Mouse (Mus musculus): ENCODE measurements around the gene Dennd1b. TPM values are rescaled to one million over a fixed set of nuclear protein-coding genes. Genes with fewer than 3 reads are reported as not detected.

Dennd1b gene
- polyA plus RNA-seq, 1 experiment from 2014 or later, result 13.1 TPM

DNA sequence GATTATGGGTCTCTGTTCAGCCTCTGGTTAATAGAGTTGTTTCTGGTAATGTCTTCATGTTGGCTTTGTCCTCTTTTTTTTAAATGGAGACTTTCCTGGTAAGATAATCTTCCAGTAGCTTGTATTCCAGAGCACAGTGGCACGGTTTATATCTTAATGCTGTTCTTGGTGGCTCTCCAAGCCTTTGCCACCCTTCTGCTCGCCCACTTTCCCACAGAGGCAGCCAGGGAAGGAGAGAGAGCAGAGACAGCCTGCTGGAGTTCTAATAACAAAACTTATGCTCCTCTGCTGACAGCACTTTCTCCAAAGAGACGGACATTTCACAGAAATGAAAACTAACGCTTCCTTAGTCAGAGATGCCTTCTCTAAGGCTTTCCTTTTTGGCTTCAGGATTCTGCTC is 6.8 kb downstream of the Dennd1b start:
- H3K27me3 ChIP-seq (ENCODE audit: control insufficient read depth, insufficient read depth, low read length), result no peaks in the 10 kb centered on the region
- WGBS, result 84% methylated on average over 4 of the region's 4 CpGs
- no peaks in the 10 kb centered on the region; the same call in 1 of the 2 replicates for H3K36me3 ChIP-seq (ENCODE audit: control insufficient read depth, insufficient read depth, low read length)
- no peak overlapping the region for H3K27ac ChIP-seq (ENCODE audit: low read depth, low read length)
- H3K9me3 ChIP-seq (ENCODE audit: control insufficient read depth, low read length), result no peaks in the 10 kb centered on the region
- ATAC-seq (ENCODE audit: low FRiP score, low TSS enrichment), result no peak
- H3K4me2 ChIP-seq (replicated peaks; ENCODE audit: low read depth, low read length), result no peak overlapping the region
- H3K9ac ChIP-seq (ENCODE audit: low read depth, low read length), result no peak overlapping the region
- no peak overlapping the region for H3K4me3 ChIP-seq (ENCODE audit: low read length)
- no peaks in the 10 kb centered on the region for H3K4me1 ChIP-seq (ENCODE audit: control insufficient read depth, insufficient read depth, low read length)

DNA sequence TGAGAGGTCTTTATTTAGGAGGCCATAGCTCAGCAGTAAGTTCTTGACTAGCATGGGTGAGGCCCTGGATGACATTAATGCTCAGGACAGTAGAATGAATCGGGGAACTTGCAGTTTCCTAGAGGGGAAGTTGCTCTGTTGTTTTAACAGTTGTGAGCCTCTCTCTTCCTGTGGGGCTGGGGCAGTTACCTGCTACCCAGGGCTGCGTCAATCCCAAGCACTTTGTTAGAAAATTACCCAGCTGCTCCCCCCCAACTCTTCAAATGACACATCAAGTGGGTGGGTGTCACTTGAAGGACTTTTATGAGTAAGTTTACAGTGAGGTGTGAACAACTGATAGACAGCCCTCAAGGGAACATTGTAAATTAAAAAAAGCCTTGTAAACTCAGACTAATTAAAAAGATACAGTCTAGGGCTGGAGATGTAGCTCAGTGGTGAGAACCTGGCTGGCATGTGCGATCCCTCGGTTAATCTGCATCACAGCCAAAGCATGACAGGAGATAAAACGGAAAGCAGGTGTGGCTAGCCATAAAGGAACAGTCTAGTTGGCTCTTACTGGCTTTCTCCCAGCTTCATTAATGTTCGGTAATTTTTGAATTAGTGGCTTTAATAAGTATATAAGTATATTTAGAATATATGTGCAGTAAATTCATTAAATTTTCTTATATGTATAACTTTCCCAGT is 10.4 kb downstream of the Dennd1b start:
- no peak for ATAC-seq (ENCODE audit: low FRiP score, low TSS enrichment)
- H3K36me3 ChIP-seq (ENCODE audit: control insufficient read depth, insufficient read depth, low read length), result no peaks in the 10 kb centered on the region

DNA sequence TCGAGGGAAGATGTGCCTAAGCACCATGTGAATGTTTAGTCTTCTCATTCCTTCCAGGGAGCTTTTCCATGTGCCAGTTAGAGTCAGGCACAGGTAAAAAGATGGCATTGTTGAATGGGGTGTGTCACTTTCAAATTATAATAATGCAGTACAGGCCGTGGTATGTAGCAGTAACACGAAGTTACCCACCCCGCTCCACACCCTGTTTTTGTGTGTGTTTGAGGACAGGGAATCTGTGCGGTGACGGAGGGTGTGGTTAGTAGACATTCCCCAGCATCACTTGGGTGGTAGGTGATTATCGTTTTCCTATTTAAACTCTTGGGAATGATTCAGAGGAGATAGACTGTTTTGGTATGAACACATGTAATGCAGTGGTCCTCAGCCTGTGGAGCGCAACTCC is 11.6 kb downstream of the Dennd1b start:
- Histone ChIP-seq H3K27ac (ENCODE audit: low read depth, low read length) (no peak overlapping the region), H3K4me1 (ENCODE audit: control insufficient read depth, insufficient read depth, low read length) (no peaks in the 10 kb centered on the region), H3K36me3 (ENCODE audit: control insufficient read depth, insufficient read depth, low read length) (no peaks in the 10 kb centered on the region), H3K4me3 (ENCODE audit: low read length) (no peak overlapping the region), H3K27me3 (ENCODE audit: control insufficient read depth, insufficient read depth, low read length) (no peaks in the 10 kb centered on the region), H3K9me3 (ENCODE audit: control insufficient read depth, low read length) (no peaks in the 10 kb centered on the region), H3K9ac (ENCODE audit: low read depth, low read length) (no peak overlapping the region), H3K4me2 (replicated peaks; ENCODE audit: low read depth, low read length) (no peak overlapping the region)
- 87% methylated on average over 8 of the region's 8 CpGs for WGBS
- no peak for ATAC-seq (ENCODE audit: low FRiP score, low TSS enrichment)

More for the DNA sequence above, 10.4 kb downstream of the Dennd1b start:
- H3K4me1 ChIP-seq (ENCODE audit: control insufficient read depth, insufficient read depth, low read length), result no peaks in the 10 kb centered on the region
- no peak overlapping the region for H3K4me2 ChIP-seq (replicated peaks; ENCODE audit: low read depth, low read length)
- no peaks in the 10 kb centered on the region for H3K27me3 ChIP-seq (ENCODE audit: control insufficient read depth, insufficient read depth, low read length)
- H3K9ac ChIP-seq (ENCODE audit: low read depth, low read length), result no peak overlapping the region
- no peak overlapping the region for H3K4me3 ChIP-seq (ENCODE audit: low read length)
- 72% methylated on average over 6 of the region's 6 CpGs for WGBS
- no peaks in the 10 kb centered on the region for H3K9me3 ChIP-seq (ENCODE audit: control insufficient read depth, low read length)
- no peak overlapping the region for H3K27ac ChIP-seq (ENCODE audit: low read depth, low read length)

DNA sequence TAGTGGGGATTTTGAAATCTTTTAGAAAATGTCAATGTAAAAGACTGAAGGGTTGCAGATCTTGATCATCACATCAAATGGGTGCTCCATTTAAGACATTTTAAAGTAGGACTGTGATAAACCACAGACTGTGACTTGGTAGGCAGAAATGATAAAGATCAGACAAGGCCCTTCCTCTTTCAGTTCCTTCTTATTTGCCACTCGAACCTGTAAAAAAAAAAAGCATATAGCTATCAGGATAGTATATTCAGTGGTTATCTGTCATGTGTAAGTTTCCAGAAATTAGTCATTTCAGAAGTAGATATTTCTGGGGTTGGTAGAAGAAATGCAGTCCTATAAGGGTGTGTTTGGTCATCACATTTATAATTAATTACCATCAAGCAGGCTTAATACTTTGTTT is 12.7 kb downstream of the Dennd1b start:
- no peak for ATAC-seq (ENCODE audit: low FRiP score, low TSS enrichment)
- no peaks in the 10 kb centered on the region for H3K36me3 ChIP-seq (ENCODE audit: control insufficient read depth, insufficient read depth, low read length)
- WGBS, result 53% methylated on average over 1 of the region's 1 CpGs
- H3K4me3 ChIP-seq (ENCODE audit: low read length), result no peak overlapping the region
- H3K4me1 ChIP-seq (ENCODE audit: control insufficient read depth, insufficient read depth, low read length), result no peaks in the 10 kb centered on the region
- no peak overlapping the region for H3K9ac ChIP-seq (ENCODE audit: low read depth, low read length)
- H3K9me3 ChIP-seq (ENCODE audit: control insufficient read depth, low read length), result no peaks in the 10 kb centered on the region
- no peak overlapping the region for H3K4me2 ChIP-seq (replicated peaks; ENCODE audit: low read depth, low read length)
- no peak overlapping the region for H3K27ac ChIP-seq (ENCODE audit: low read depth, low read length)
- no peaks in the 10 kb centered on the region for H3K27me3 ChIP-seq (ENCODE audit: control insufficient read depth, insufficient read depth, low read length)

DNA sequence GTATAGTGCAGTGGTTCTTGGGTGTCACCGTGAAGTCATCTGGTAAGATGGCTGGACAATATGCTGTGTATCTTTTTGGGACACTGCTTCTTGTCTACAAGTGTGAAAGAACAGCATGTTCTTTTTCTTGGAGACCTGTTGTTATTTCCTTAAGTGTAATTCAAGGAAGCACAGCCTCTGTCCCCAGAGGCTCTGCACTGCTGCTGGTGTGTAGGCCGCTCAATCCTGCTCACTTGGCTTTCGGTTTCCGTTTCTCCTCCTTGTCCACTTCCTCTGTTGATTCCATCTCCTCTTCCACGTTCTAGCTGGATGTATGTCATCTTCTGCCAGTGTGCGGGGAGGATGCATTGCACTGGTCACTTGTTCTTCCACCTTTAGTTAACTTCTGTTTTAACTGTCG is 19.0 kb downstream of the Dennd1b start:
- H3K27me3 ChIP-seq (ENCODE audit: control insufficient read depth, insufficient read depth, low read length), result no peaks in the 10 kb centered on the region
- WGBS, result 78% methylated on average over 7 of the region's 7 CpGs
- no peak overlapping the region for H3K4me3 ChIP-seq (ENCODE audit: low read length)
- no peaks in the 10 kb centered on the region for H3K9me3 ChIP-seq (ENCODE audit: control insufficient read depth, low read length)
- no peak for ATAC-seq (ENCODE audit: low FRiP score, low TSS enrichment)
- H3K9ac ChIP-seq (ENCODE audit: low read depth, low read length), result no peak overlapping the region
- H3K27ac ChIP-seq (ENCODE audit: low read depth, low read length), result no peak overlapping the region
- no peaks in the 10 kb centered on the region for H3K4me1 ChIP-seq (ENCODE audit: control insufficient read depth, insufficient read depth, low read length)
- H3K36me3 ChIP-seq (ENCODE audit: control insufficient read depth, insufficient read depth, low read length), result no peaks in the 10 kb centered on the region
- no peak overlapping the region for H3K4me2 ChIP-seq (replicated peaks; ENCODE audit: low read depth, low read length)

DNA sequence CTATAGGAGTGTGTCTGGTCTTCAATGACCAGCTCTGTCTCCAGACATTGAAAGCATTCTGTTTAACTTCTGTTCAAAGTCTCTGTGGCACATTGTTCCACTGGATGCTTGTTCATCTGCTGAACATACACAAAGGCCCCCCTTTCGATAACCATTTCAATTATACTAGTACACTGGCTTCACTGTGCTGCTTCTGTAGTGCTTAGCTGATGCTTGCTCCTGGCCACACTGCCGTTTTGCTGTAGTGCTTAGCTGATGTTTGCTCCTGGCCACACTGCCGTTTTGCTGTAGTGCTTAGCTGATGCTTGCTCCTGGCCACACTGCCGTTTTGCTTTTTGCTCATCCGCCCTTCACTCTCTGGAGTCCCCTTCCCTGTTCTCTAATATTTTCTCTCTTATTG is 19.4 kb downstream of the Dennd1b start:
- Histone ChIP-seq H3K27me3 (ENCODE audit: control insufficient read depth, insufficient read depth, low read length) (no peaks in the 10 kb centered on the region), H3K9me3 (ENCODE audit: control insufficient read depth, low read length) (no peaks in the 10 kb centered on the region), H3K4me1 (ENCODE audit: control insufficient read depth, insufficient read depth, low read length) (no peaks in the 10 kb centered on the region), H3K9ac (ENCODE audit: low read depth, low read length) (no peak overlapping the region), H3K4me2 (replicated peaks; ENCODE audit: low read depth, low read length) (no peak overlapping the region), H3K27ac (ENCODE audit: low read depth, low read length) (no peak overlapping the region), H3K4me3 (ENCODE audit: low read length) (no peak overlapping the region), H3K36me3 (ENCODE audit: control insufficient read depth, insufficient read depth, low read length) (no peaks in the 10 kb centered on the region)
- WGBS, result 72% methylated on average over 5 of the region's 5 CpGs
- ATAC-seq (ENCODE audit: low FRiP score, low TSS enrichment), result no peak

DNA sequence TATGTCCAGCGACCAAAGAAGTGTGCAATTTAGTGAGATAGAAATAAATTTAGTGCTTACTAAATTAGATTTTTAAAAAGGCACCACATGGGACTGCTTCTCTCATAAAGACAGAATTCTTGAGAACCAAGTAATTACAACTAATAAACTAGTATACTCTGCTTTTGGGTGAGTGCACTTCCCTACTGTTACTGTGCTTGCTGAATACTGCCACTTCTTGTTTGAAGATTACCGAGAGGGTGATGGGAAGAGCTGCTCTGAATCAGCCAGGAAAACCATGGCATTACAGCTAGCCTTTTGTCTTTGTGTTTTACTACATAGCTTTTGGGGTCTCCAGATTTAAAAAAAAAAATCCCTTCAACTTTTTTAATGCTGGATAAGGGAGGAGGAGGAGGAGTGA is 19.8 kb downstream of the Dennd1b start:
- 73% methylated on average over 2 of the region's 2 CpGs for WGBS
- Histone ChIP-seq H3K27me3 (ENCODE audit: control insufficient read depth, insufficient read depth, low read length) (no peaks in the 10 kb centered on the region), H3K4me3 (ENCODE audit: low read length) (no peak overlapping the region), H3K4me2 (replicated peaks; ENCODE audit: low read depth, low read length) (no peak overlapping the region), H3K9ac (ENCODE audit: low read depth, low read length) (no peak overlapping the region), H3K4me1 (ENCODE audit: control insufficient read depth, insufficient read depth, low read length) (no peaks in the 10 kb centered on the region), H3K27ac (ENCODE audit: low read depth, low read length) (no peak overlapping the region), H3K9me3 (ENCODE audit: control insufficient read depth, low read length) (no peaks in the 10 kb centered on the region), H3K36me3 (ENCODE audit: control insufficient read depth, insufficient read depth, low read length) (no peaks in the 10 kb centered on the region)
- no peak for ATAC-seq (ENCODE audit: low FRiP score, low TSS enrichment)

DNA sequence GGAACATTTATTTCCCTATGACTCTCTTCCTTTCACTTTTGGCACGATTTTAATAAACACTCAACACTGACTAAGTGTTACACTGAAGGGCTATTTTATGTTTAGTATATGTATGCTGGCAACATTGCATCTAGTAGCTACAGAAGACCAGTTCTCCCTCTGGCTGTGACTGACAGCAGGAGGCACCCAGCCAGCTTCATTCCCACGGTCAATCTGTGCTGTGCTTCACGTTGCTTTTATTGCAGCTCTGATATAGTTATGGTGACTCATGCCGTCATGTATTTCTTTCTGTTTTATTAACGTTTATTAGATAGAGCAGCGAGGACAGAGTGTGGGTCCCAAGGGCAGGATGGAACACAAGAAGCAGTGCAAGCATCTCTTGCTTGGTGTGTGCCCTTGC is 20.2 kb downstream of the Dennd1b start:
- H3K27me3 ChIP-seq (ENCODE audit: control insufficient read depth, insufficient read depth, low read length), result no peaks in the 10 kb centered on the region
- no peak overlapping the region for H3K27ac ChIP-seq (ENCODE audit: low read depth, low read length)
- no peak for ATAC-seq (ENCODE audit: low FRiP score, low TSS enrichment)
- H3K4me1 ChIP-seq (ENCODE audit: control insufficient read depth, insufficient read depth, low read length), result no peaks in the 10 kb centered on the region
- H3K36me3 ChIP-seq (ENCODE audit: control insufficient read depth, insufficient read depth, low read length), result no peaks in the 10 kb centered on the region
- 60% methylated on average over 6 of the region's 6 CpGs for WGBS
- no peak overlapping the region for H3K4me2 ChIP-seq (replicated peaks; ENCODE audit: low read depth, low read length)
- H3K4me3 ChIP-seq (ENCODE audit: low read length), result no peak overlapping the region
- H3K9me3 ChIP-seq (ENCODE audit: control insufficient read depth, low read length), result no peaks in the 10 kb centered on the region
- H3K9ac ChIP-seq (ENCODE audit: low read depth, low read length), result no peak overlapping the region

DNA sequence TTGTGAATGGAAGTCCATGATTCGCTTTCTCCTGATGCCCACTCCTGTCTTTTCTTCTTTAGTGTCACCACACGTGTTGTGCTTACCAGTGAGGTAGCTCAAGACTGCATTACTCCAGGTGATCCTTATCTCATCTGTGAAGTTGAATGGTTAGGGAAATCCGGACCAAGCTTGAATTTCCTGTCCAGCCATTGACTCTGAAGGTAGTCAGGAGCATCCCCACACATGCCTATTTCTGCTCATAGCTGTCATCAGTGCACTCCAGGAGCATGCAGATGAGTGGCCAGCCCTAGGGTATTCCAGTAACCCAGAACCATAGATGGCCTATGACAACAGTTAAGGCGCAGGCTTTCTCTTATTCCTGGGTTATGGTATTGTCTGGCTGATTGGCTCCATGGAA is 20.9 kb downstream of the Dennd1b start:
- Histone ChIP-seq H3K9me3 (ENCODE audit: control insufficient read depth, low read length) (no peaks in the 10 kb centered on the region), H3K4me3 (ENCODE audit: low read length) (no peak overlapping the region), H3K27ac (ENCODE audit: low read depth, low read length) (no peak overlapping the region), H3K27me3 (ENCODE audit: control insufficient read depth, insufficient read depth, low read length) (no peaks in the 10 kb centered on the region), H3K9ac (ENCODE audit: low read depth, low read length) (no peak overlapping the region), H3K36me3 (ENCODE audit: control insufficient read depth, insufficient read depth, low read length) (no peaks in the 10 kb centered on the region), H3K4me1 (ENCODE audit: control insufficient read depth, insufficient read depth, low read length) (no peaks in the 10 kb centered on the region), H3K4me2 (replicated peaks; ENCODE audit: low read depth, low read length) (no peak overlapping the region)
- no peak for ATAC-seq (ENCODE audit: low FRiP score, low TSS enrichment)
- WGBS, result 81% methylated on average over 4 of the region's 4 CpGs

Data from kidney, embryonic 14.5 days (tissue).